Mouse (Mus musculus) intestine, embryonic 14.5 days (tissue): ENCODE data around the gene Dohh. TPM values are rescaled to one million over a fixed set of nuclear protein-coding genes. Genes with fewer than 3 reads are reported as not detected.

Experiments
- ATAC-seq: fragments of 200-750 bp; cut with Nextera tagmentation; replicated peaks from 2 replicates; pipeline ENCODE4 v1.8.0; 2017; ENCODE audit warnings: low read depth, moderate number of reproducible peaks, moderate TSS enrichment, moderate library complexity; ENCODE audit not compliant: low FRiP score, low TSS enrichment
- DNase-seq: peaks from one replicate; pipeline ENCODE4 v3.0.0-alpha.2; 2018; ENCODE audit warnings: low spot score
- H3K27ac ChIP-seq: fragments of 300-500 bp; sonication (generic); 2 replicates; pipeline ENCODE4 v1.5.1; 2014; ENCODE audit warnings: low read depth, mild to moderate bottlenecking, control low read depth
- H3K27me3 ChIP-seq: fragments of 300-500 bp; sonication (generic); replicated peaks from 2 replicates; pipeline ENCODE4 v1.6.1; 2014; ENCODE audit warnings: low read length, control low read depth; ENCODE audit not compliant: control insufficient read depth, insufficient read depth
- H3K36me3 ChIP-seq: fragments of 300-500 bp; sonication (generic); 2 replicates; pipeline ENCODE4 v1.6.1; 2014; ENCODE audit warnings: low read length, control low read depth; ENCODE audit not compliant: control insufficient read depth, insufficient read depth
- H3K4me1 ChIP-seq: fragments of 300-500 bp; sonication (generic); replicated peaks from 2 replicates; pipeline ENCODE4 v1.6.1; 2014; ENCODE audit warnings: low read length, control low read depth, mixed read lengths; ENCODE audit not compliant: control insufficient read depth, insufficient read depth
- H3K4me2 ChIP-seq: fragments of 300-500 bp; sonication (generic); 2 replicates; pipeline ENCODE4 v1.6.1; 2014; ENCODE audit warnings: low read length
- H3K4me3 ChIP-seq: fragments of 300-500 bp; sonication (generic); 2 replicates; pipeline ENCODE4 v1.5.1; 2014; ENCODE audit warnings: low read depth, low read length, control low read depth, mixed read lengths
- H3K9ac ChIP-seq: fragments of 300-500 bp; sonication (generic); 2 replicates; pipeline ENCODE4 v1.6.1; 2014; ENCODE audit warnings: mild to moderate bottlenecking, low read length
- H3K9me3 ChIP-seq: fragments of 300-500 bp; sonication (generic); 2 replicates; pipeline ENCODE4 v1.6.1; 2016; ENCODE audit warnings: low read length, control low read depth; ENCODE audit not compliant: control insufficient read depth
- whole genome bisulfite sequencing: fragments of 180-500 bp; shearing (Covaris S2); extraction: QIAGEN DNeasy Blood & Tissue Kit; methylation state at CpG from one replicate; pipeline ENCODE4 v1.1.7; 2014; 5-methylcytosine and 5-hydroxymethylcytosine counted together
- polyA plus RNA-seq: library from polyadenylated mRNA; unstranded; fragments of >200 nt; fragmentation: Nextera tagmentation; extraction: Ambion mirVana; gene quantifications from 2 replicates; pipeline ENCODE4 v1.2.1, GENCODE M21; 2014

Dohh gene
- polyA plus RNA-seq, 1 experiment from 2014 or later = 70.7 TPM

- 0 out of 2 replicates have a peak overlapping the region, but pooled peaks have one; percentile 51 for H3K27ac ChIP-seq
- no peak overlapping the region for H3K4me2 ChIP-seq
- ATAC-seq (no peak), DNase-seq (no peak)
- no peak overlapping the region for H3K4me3 ChIP-seq
- H3K27me3 ChIP-seq = no peaks in the 10 kb centered on the region
- peaks cover 33% of the 10 kb centered on the region for H3K36me3 ChIP-seq
- 23% methylated on average over 8 of the region's 8 CpGs for WGBS
- H3K9ac ChIP-seq = no peak overlapping the region
- no peaks in the 10 kb centered on the region for H3K9me3 ChIP-seq
- H3K4me1 ChIP-seq = peaks cover 74% of the 10 kb centered on the region
These were observed 25.1 kb downstream of the Dohh start for GRCm38 (mm10) chr10:81409330-81409729.

- Histone ChIP-seq H3K4me2 (no peak overlapping the region), H3K4me1 (peaks cover 84% of the 10 kb centered on the region), H3K27ac (peak overlapping the region; percentile 77; the same call in 1 of the 2 replicates), H3K36me3 (peaks cover 31% of the 10 kb centered on the region), H3K27me3 (no peaks in the 10 kb centered on the region), H3K9me3 (no peaks in the 10 kb centered on the region), H3K4me3 (no peak overlapping the region), H3K9ac (no peak overlapping the region)
- no peak for ATAC-seq
- no peak for DNase-seq
- 56% methylated on average over 4 of the region's 4 CpGs for WGBS
These were observed 26.1 kb downstream of the Dohh start for GRCm38 (mm10) chr10:81410350-81410749.

GRCm38 (mm10) chr10:81410981-81411380, 26.8 kb downstream of the Dohh start:
- DNase-seq = no peak
- peaks cover 89% of the 10 kb centered on the region for H3K4me1 ChIP-seq
- no peak overlapping the region for H3K9ac ChIP-seq
- no peaks in the 10 kb centered on the region for H3K9me3 ChIP-seq
- no peak overlapping the region for H3K4me2 ChIP-seq
- no peak for ATAC-seq
- peak overlapping the region; percentile 77 for H3K27ac ChIP-seq
- no peaks in the 10 kb centered on the region for H3K27me3 ChIP-seq
- H3K36me3 ChIP-seq = peaks cover 27% of the 10 kb centered on the region
- 60% methylated on average over 9 of the region's 9 CpGs for WGBS
- H3K4me3 ChIP-seq = no peak overlapping the region

- peaks cover 20% of the 10 kb centered on the region for H3K36me3 ChIP-seq
- 53% methylated on average over 18 of the region's 18 CpGs for WGBS
- peak; percentile 70 for DNase-seq
- ATAC-seq = no peak
- H3K9ac ChIP-seq = no peak overlapping the region
- H3K4me3 ChIP-seq = no peak overlapping the region
- H3K27ac ChIP-seq = peak overlapping the region; percentile 77
- H3K27me3 ChIP-seq = no peaks in the 10 kb centered on the region
- peaks cover 93% of the 10 kb centered on the region for H3K4me1 ChIP-seq
- no peaks in the 10 kb centered on the region for H3K9me3 ChIP-seq
- H3K4me2 ChIP-seq = peak overlapping the region; percentile 7; the same call in 1 of the 2 replicates
These were observed 27.5 kb downstream of the Dohh start for GRCm38 (mm10) chr10:81411471-81412400.

- H3K4me2 ChIP-seq = no peak overlapping the region
- DNase-seq (no peak), ATAC-seq (no peak)
- H3K4me1 ChIP-seq = peaks cover 93% of the 10 kb centered on the region
- H3K36me3 ChIP-seq = peaks cover 14% of the 10 kb centered on the region
- peak overlapping the region; percentile 77 for H3K27ac ChIP-seq
- 68% methylated on average over 16 of the region's 16 CpGs for WGBS
- no peak overlapping the region for H3K4me3 ChIP-seq
- H3K9me3 ChIP-seq = no peaks in the 10 kb centered on the region
- H3K9ac ChIP-seq = no peak overlapping the region
- no peaks in the 10 kb centered on the region for H3K27me3 ChIP-seq
These were observed 28.5 kb downstream of the Dohh start for GRCm38 (mm10) chr10:81412586-81413309.

GRCm38 (mm10) chr10:81413310-81414261, 29.4 kb downstream of the Dohh start:
- no peaks in the 10 kb centered on the region for H3K9me3 ChIP-seq
- H3K36me3 ChIP-seq = 0 out of 2 replicates have a peak, but pooled peaks cover 6% of the 10 kb centered on the region
- ATAC-seq (0 out of 2 replicates have a peak, but pooled peaks have one; percentile 10), DNase-seq (peak; percentile 78)
- H3K4me1 ChIP-seq = peaks cover 87% of the 10 kb centered on the region
- H3K27ac ChIP-seq = peak overlapping the region; percentile 23; the same call in 1 of the 2 replicates
- peak overlapping the region; percentile 18; the same call in 1 of the 2 replicates for H3K9ac ChIP-seq
- 29% methylated on average over 26 of the region's 26 CpGs for WGBS
- no peaks in the 10 kb centered on the region for H3K27me3 ChIP-seq
- peak overlapping the region; percentile 30 for H3K4me2 ChIP-seq
- no peak overlapping the region for H3K4me3 ChIP-seq

GRCm38 (mm10) chr10:81414682-81415081, 30.5 kb downstream of the Dohh start:
- Histone ChIP-seq H3K9me3 (no peaks in the 10 kb centered on the region), H3K36me3 (0 out of 2 replicates have a peak, but pooled peaks cover 10% of the 10 kb centered on the region), H3K27ac (no peak overlapping the region), H3K4me1 (peaks cover 81% of the 10 kb centered on the region), H3K4me3 (no peak overlapping the region), H3K9ac (no peak overlapping the region), H3K4me2 (no peak overlapping the region), H3K27me3 (no peaks in the 10 kb centered on the region)
- DNase-seq = no peak
- no peak for ATAC-seq

- Histone ChIP-seq H3K27me3 (no peaks in the 10 kb centered on the region), H3K4me3 (no peak overlapping the region), H3K9ac (no peak overlapping the region), H3K36me3 (0 out of 2 replicates have a peak, but pooled peaks cover 13% of the 10 kb centered on the region), H3K9me3 (no peaks in the 10 kb centered on the region), H3K4me2 (no peak overlapping the region), H3K27ac (no peak overlapping the region), H3K4me1 (peaks cover 77% of the 10 kb centered on the region)
- ATAC-seq (no peak), DNase-seq (no peak)
- 81% methylated on average over 5 of the region's 5 CpGs for WGBS
These were observed 30.9 kb downstream of the Dohh start for GRCm38 (mm10) chr10:81415146-81415545.
